Mouse (Mus musculus) skeletal muscle tissue, postnatal 0 days (tissue): ENCODE measurements around the gene Ppdpf. TPM values are rescaled to one million over a fixed set of nuclear protein-coding genes. Genes with fewer than 3 reads are reported as not detected.

Experiments
- polyA plus RNA-seq: library from polyadenylated mRNA; unstranded; fragments of >200 nt; fragmentation: Nextera tagmentation; extraction: Ambion mirVana; gene quantifications from 2 replicates; pipeline ENCODE4 v1.2.1, GENCODE M21; 2015

Ppdpf gene
- 122 and 132 TPM in 2 replicates for polyA plus RNA-seq

GRCm38 (mm10) chr2:181187121-181188000, at the start of gene Ppdpf:
Gene Ppdpf, plus strand, starts transcription at chr2:181187247.

GRCm38 (mm10) chr2:181156248-181157121, 30.6 kb upstream of the Ppdpf start, which contains the start of gene Eef1a2:
Gene Eef1a2, minus strand, starts transcription at chr2:181157014.

GRCm38 (mm10) chr2:181202422-181202821, 15.4 kb downstream of the Ppdpf start, which contains the start of gene Ptk6:
Gene Ptk6, minus strand, starts transcription at chr2:181202789.

GRCm38 (mm10) chr2:181213021-181213445, 26.0 kb downstream of the Ppdpf start, which contains the start of gene Srms:
Gene Srms, minus strand, starts transcription at chr2:181213185.

GRCm38 (mm10) chr2:181219538-181220216, 32.6 kb downstream of the Ppdpf start, which contains the start of gene Fndc11:
Gene Fndc11, plus strand, starts transcription at chr2:181220013.

Other genes with a start within 250 kb of the Ppdpf start
- 4.4 and 5.1 TPM in 2 replicates for gene Nkain4, start 232.5 kb upstream of the Ppdpf start, polyA plus RNA-seq
- 51.8 and 54.3 TPM in 2 replicates for gene Arfgap1, start 220.0 kb upstream of the Ppdpf start, polyA plus RNA-seq
- 2.9 and 3.0 TPM in 2 replicates for gene Col20a1, start 200.7 kb upstream of the Ppdpf start, polyA plus RNA-seq
- 1.3 and 1.8 TPM in 2 replicates for gene Chrna4, start 143.7 kb upstream of the Ppdpf start, polyA plus RNA-seq
- not detected in 2 replicates for gene Kcnq2, start 51.9 kb upstream of the Ppdpf start, polyA plus RNA-seq
- gene Eef1a2, start 30.2 kb upstream of the Ppdpf start, polyA plus RNA-seq: 16.3 and 16.6 TPM in 2 replicates
- gene Ptk6, start 15.5 kb downstream of the Ppdpf start, polyA plus RNA-seq: 0.18 TPM in 1 of 2 replicates, not detected in the other
- 0.05 and 0.10 TPM in 2 replicates for gene Srms, start 25.9 kb downstream of the Ppdpf start, polyA plus RNA-seq
- gene Fndc11, start 32.8 kb downstream of the Ppdpf start, polyA plus RNA-seq: 0.15 TPM in 1 of 2 replicates, not detected in the other
- 0.68 and 0.71 TPM in 2 replicates for gene Helz2, start 54.8 kb downstream of the Ppdpf start, polyA plus RNA-seq
- gene Gmeb2, start 100.8 kb downstream of the Ppdpf start, polyA plus RNA-seq: 4.3 and 4.9 TPM in 2 replicates
- 0.15 and 0.42 TPM in 2 replicates for gene Stmn3, start 127.3 kb downstream of the Ppdpf start, polyA plus RNA-seq
- gene Rtel1, start 132.5 kb downstream of the Ppdpf start, polyA plus RNA-seq: 12.0 and 13.4 TPM in 2 replicates
- gene Zgpat, start 177.7 kb downstream of the Ppdpf start, polyA plus RNA-seq: 21.8 and 22.9 TPM in 2 replicates
- 38.2 and 40.4 TPM in 2 replicates for gene Arfrp1, start 178.2 kb downstream of the Ppdpf start, polyA plus RNA-seq
- 7.3 and 8.7 TPM in 2 replicates for gene Lime1, start 192.8 kb downstream of the Ppdpf start, polyA plus RNA-seq